Mouse (Mus musculus) limb, embryonic 11.5 days (tissue): ENCODE measurements around the gene Sct. TPM values are rescaled to one million over a fixed set of nuclear protein-coding genes. Genes with fewer than 3 reads are reported as not detected.

ENCODE experiments used
- ATAC-seq: fragments of 200-750 bp; cut with Nextera tagmentation; 2 replicates; pipeline ENCODE4 v1.8.0; 2017; ENCODE audit warnings: low read depth; ENCODE audit not compliant: insufficient number of reproducible peaks, low FRiP score, low TSS enrichment
- DNase-seq: peaks from one replicate; pipeline ENCODE4 v3.0.0-alpha.2; 2015; ENCODE audit warnings: low spot score
- H3K27ac ChIP-seq: fragments of 300-500 bp; sonication (generic); replicated peaks from 2 replicates; pipeline ENCODE4 v1.5.1; 2014; ENCODE audit warnings: low read depth, mild to moderate bottlenecking, low read length
- H3K27me3 ChIP-seq: fragments of 300-500 bp; sonication (generic); 2 replicates; pipeline ENCODE4 v1.6.1; 2014; ENCODE audit warnings: mild to moderate bottlenecking, low read length, mixed read lengths; ENCODE audit not compliant: control insufficient read depth, insufficient read depth
- H3K36me3 ChIP-seq: fragments of 300-500 bp; sonication (generic); 2 replicates; pipeline ENCODE4 v1.6.1; 2014; ENCODE audit warnings: mild to moderate bottlenecking, low read length, moderate library complexity, mixed read lengths; ENCODE audit not compliant: control insufficient read depth, insufficient read depth
- H3K4me1 ChIP-seq: fragments of 300-500 bp; sonication (generic); 2 replicates; pipeline ENCODE4 v1.6.1; 2014; ENCODE audit warnings: low read length, mixed read lengths; ENCODE audit not compliant: control insufficient read depth, insufficient read depth
- H3K4me2 ChIP-seq: fragments of 300-500 bp; sonication (generic); 2 replicates; pipeline ENCODE4 v1.6.1; 2014; ENCODE audit warnings: low read depth, mild to moderate bottlenecking, moderate library complexity; ENCODE audit not compliant: severe bottlenecking
- H3K4me3 ChIP-seq: fragments of 300-500 bp; sonication (generic); 2 replicates; pipeline ENCODE4 v1.5.1; 2014; ENCODE audit warnings: low read depth, low read length
- H3K9ac ChIP-seq: fragments of 300-500 bp; sonication (generic); 2 replicates; pipeline ENCODE4 v1.6.1; 2014; ENCODE audit warnings: mild to moderate bottlenecking, low read length
- H3K9me3 ChIP-seq: fragments of 300-500 bp; sonication (generic); 2 replicates; pipeline ENCODE4 v1.6.1; 2016; ENCODE audit warnings: low read length; ENCODE audit not compliant: control insufficient read depth
- WGBS: fragments of 180-500 bp; shearing (Covaris S2); extraction: QIAGEN DNeasy Blood & Tissue Kit; methylation state at CpG from one replicate; pipeline ENCODE4 v1.1.7; 2014; 5-methylcytosine and 5-hydroxymethylcytosine counted together
- polyA plus RNA-seq: library from polyadenylated mRNA; unstranded; fragments of >200 nt; fragmentation: Nextera tagmentation; extraction: Ambion mirVana; gene quantifications from 2 replicates; pipeline ENCODE4 v1.2.1, GENCODE M21; 2014

The Sct gene
- polyA plus RNA-seq, 1 experiment from 2014 or later: 10.2 TPM

DNA sequence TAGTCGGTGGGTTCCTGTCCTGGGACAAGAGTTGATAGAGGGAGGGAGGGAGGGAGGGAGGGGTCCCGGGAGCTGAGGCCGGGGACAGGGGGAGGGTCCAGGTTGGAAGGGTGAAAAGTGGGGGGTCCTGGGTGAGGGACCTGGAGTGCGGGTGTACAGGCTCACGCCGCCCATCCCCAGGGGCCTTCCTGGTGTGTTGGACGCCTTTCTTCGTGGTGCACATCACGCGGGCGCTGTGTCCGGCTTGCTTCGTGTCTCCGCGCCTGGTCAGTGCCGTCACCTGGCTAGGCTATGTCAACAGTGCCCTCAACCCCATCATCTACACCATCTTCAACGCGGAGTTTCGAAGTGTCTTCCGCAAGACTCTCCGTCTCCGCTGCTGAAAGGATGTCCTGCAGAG, 15.5 kb upstream of the Sct start:
- H3K4me3 ChIP-seq: peak overlapping the region; percentile 30
- H3K9me3 ChIP-seq: no peaks in the 10 kb centered on the region
- peaks cover 7% of the 10 kb centered on the region; the same call in 1 of the 2 replicates for H3K36me3 ChIP-seq
- no peak overlapping the region for H3K27ac ChIP-seq
- WGBS: 8% methylated on average over 22 of the region's 22 CpGs
- peaks cover 47% of the 10 kb centered on the region for H3K27me3 ChIP-seq
- peaks cover 14% of the 10 kb centered on the region for H3K4me1 ChIP-seq
- DNase-seq: peak; percentile 38
- ATAC-seq: no peak
- H3K9ac ChIP-seq: no peak overlapping the region
- H3K4me2 ChIP-seq: peak overlapping the region; percentile 73

DNA sequence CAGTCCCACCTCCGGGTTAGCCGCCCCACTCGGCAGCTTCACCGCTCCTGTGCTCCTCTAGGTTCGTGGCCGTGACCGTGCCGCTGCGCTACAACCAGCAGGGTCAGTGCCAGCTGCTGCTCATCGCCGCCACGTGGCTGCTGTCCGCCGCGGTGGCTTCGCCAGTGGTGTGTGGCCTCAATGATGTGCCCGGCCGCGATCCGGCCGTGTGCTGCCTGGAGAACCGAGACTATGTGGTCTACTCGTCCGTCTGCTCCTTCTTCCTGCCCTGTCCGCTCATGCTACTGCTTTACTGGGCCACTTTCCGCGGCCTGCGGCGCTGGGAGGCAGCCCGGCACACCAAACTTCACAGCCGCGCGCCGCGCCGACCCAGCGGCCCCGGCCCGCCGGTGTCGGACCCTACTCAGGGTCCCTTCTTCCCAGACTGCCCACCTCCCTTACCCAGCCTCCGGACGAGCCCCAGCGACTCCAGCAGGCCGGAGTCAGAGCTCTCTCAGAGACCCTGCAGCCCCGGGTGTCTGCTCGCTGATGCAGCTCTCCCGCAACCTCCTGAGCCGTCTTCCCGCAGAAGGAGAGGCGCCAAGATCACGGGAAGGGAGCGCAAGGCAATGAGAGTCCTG, 15.0 kb upstream of the Sct start:
- Histone ChIP-seq H3K36me3 (peaks cover 4% of the 10 kb centered on the region; the same call in 1 of the 2 replicates), H3K9ac (peak overlapping the region; percentile 40), H3K27ac (no peak overlapping the region), H3K4me2 (peak overlapping the region; percentile 73), H3K9me3 (no peaks in the 10 kb centered on the region), H3K27me3 (peaks cover 47% of the 10 kb centered on the region), H3K4me3 (peak overlapping the region; percentile 30), H3K4me1 (peaks cover 14% of the 10 kb centered on the region)
- WGBS: under 1% methylated on average over 51 of the region's 53 CpGs
- no peak for ATAC-seq
- DNase-seq: peak; percentile 61

DNA sequence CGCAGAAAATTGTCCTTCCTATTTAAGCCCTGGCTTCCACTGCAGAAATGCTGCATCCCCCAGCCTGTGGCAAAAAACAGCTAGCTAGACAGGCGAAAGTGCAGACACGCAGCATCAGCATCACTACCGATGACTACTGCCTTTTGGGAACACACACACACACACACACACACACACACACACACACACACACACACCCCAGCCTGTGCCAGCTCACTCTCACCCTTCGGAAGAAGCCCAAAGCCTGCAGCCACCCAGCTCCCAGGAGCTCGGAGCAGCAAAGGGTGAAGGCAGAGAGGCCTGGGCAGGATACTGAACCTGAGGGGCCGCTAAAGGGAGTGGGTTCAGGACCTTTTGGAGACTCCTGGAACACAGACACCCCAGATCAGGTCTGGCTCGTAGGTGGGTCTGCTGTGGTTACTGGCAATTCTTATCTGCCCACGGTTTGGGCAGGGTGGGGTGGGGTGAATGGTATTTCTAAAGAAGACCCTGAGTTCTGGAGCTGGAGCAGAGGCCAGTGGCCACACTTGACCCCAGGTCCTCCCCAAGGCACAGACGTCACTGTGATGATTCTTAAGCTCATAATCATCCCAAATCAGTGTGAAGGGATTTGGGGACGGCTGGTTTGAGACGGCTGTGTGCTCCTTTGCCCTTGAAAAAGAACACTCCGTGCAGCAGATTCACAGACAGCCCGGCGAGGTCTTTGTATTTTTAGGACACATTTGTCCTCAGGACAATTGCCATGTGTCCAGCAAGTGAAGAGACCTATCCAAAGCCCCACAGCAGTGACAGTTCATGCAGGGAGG, 13.9 kb upstream of the Sct start:
- Histone ChIP-seq H3K36me3 (peaks cover 3% of the 10 kb centered on the region; the same call in 1 of the 2 replicates), H3K4me1 (peaks cover 14% of the 10 kb centered on the region), H3K4me3 (peak overlapping the region; percentile 59), H3K9me3 (no peaks in the 10 kb centered on the region), H3K27me3 (peaks cover 47% of the 10 kb centered on the region), H3K27ac (no peak overlapping the region), H3K4me2 (peak overlapping the region; percentile 98), H3K9ac (peak overlapping the region; percentile 65; the same call in 1 of the 2 replicates)
- ATAC-seq: no peak
- peak; percentile 41 for DNase-seq
- 37% methylated on average over 15 of the region's 15 CpGs for WGBS

DNA sequence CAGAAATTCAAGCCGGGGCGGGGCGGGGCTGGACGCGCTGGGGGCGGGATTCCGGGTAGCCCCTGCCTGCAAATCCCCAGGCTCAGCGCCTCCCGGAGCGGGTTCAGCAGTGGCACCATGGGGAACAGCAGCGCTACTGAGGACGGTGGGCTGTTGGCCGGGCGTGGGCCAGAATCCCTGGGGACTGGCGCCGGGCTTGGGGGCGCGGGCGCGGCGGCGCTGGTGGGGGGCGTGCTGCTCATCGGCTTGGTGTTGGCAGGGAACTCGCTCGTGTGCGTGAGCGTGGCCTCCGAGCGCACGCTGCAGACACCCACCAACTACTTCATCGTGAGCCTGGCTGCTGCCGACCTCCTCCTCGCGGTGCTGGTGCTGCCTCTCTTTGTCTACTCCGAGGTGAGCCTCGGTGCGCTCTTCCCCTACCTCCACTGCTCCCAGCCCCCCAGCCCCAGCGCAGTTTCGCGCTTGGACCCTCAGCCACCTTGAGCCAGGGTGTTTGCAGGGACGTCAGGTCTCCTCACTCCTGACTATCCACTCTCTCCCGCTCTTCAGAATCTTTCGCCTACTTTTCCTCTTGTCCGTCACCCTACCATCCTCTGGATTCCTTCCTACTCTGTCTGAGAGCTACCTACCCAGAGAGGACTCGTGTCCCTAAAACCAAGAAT, 13.1 kb upstream of the Sct start, which contains the start of gene Drd4:
Gene Drd4, plus strand, starts transcription at position 86 of the 662 bp plus-strand sequence.
- peaks cover 47% of the 10 kb centered on the region for H3K27me3 ChIP-seq
- no peak within 1 kb of the TSS for H3K27ac ChIP-seq
- DNase-seq: peak; percentile 76
- peak within 1 kb of the TSS; percentile 98 for H3K4me2 ChIP-seq
- 1% methylated on average over 46 of the region's 46 CpGs for WGBS
- peak within 1 kb of the TSS; percentile 59 for H3K4me3 ChIP-seq
- H3K9ac ChIP-seq: peak within 1 kb of the TSS; percentile 65
- no peaks in the 10 kb centered on the region for H3K36me3 ChIP-seq
- H3K9me3 ChIP-seq: no peaks in the 10 kb centered on the region
- no peak; the same call in 1 of the 2 replicates for ATAC-seq
- H3K4me1 ChIP-seq: peaks cover 14% of the 10 kb centered on the region

DNA sequence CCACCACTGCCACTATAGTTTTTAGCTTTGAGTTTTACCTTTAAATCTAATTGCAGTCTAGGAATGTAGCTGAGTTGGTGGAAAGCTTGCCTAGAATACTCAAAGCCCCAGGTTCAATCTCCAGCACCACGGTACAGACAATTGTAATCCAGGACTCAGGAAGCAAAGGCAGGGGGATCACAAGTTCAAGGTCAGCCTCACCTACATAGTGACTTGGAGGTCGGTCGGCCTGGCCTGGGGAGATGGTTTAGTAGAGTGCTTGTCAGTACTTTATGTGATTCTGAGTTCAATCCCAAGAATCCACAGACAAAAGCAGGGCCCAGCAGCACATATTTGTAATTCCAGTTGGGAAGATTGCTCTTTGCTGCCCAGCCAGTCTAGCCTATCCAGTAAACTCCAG, 9.1 kb upstream of the Sct start:
- Histone ChIP-seq H3K4me2 (no peak overlapping the region), H3K4me1 (peaks cover 8% of the 10 kb centered on the region; the same call in 1 of the 2 replicates), H3K9me3 (no peaks in the 10 kb centered on the region), H3K27me3 (peaks cover 19% of the 10 kb centered on the region), H3K9ac (no peak overlapping the region), H3K27ac (no peak overlapping the region), H3K36me3 (no peaks in the 10 kb centered on the region), H3K4me3 (no peak overlapping the region)
- ATAC-seq: no peak
- WGBS: 72% methylated on average over 3 of the region's 3 CpGs
- DNase-seq: no peak

DNA sequence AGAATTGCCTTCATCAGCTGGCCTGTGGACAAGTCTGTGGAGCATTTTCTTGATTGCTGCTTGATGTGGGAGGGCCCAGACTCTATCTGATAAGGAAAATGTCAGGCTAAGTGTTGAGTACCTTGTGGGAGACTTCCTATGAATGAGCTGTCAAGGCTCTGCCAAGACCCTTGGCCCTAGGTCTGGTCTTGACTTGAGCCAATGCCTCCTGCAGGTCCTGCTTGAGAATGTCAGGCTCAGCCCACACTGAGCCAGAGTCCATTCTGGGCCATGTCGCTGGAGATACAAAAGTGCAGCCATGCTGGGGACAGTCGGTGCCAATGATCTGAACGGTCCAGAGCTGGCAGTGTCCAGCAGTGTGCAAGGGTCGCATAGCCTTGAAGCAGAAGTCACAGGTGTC, 3.8 kb upstream of the Sct start:
- Histone ChIP-seq H3K9ac (no peak overlapping the region), H3K27me3 (no peaks in the 10 kb centered on the region), H3K4me2 (no peak overlapping the region), H3K36me3 (no peaks in the 10 kb centered on the region), H3K27ac (no peak overlapping the region), H3K4me1 (0 out of 2 replicates have a peak, but pooled peaks cover 2% of the 10 kb centered on the region), H3K4me3 (no peak overlapping the region), H3K9me3 (no peaks in the 10 kb centered on the region)
- WGBS: 85% methylated on average over 4 of the region's 4 CpGs
- ATAC-seq (no peak), DNase-seq (no peak)

DNA sequence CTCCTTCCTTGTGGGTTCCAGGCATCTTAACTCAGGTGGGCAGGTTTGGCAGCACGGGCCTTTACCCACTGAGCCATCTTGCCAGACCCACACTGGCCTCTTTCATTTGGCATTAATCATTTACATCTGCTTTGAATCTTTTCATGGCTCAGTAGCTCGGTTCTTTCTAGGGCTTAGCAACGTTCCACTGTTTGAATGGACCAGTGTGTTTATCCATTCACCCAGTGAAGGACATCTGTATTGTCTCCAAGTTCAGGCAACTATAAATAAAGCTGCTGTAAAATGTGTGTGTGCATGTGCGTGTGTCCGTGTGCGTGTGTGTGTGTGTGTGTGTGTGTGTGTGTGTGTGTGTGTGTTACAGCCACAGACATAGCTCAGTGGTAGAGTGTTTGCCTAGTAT, 2.5 kb upstream of the Sct start:
- Histone ChIP-seq H3K4me1 (0 out of 2 replicates have a peak, but pooled peaks cover 2% of the 10 kb centered on the region), H3K27ac (no peak overlapping the region), H3K36me3 (no peaks in the 10 kb centered on the region), H3K4me3 (no peak overlapping the region), H3K9me3 (no peaks in the 10 kb centered on the region), H3K9ac (no peak overlapping the region), H3K27me3 (no peaks in the 10 kb centered on the region), H3K4me2 (no peak overlapping the region)
- ATAC-seq (no peak), DNase-seq (no peak)
- 71% methylated on average over 6 of the region's 6 CpGs for WGBS
